In the genomic region with DNA sequence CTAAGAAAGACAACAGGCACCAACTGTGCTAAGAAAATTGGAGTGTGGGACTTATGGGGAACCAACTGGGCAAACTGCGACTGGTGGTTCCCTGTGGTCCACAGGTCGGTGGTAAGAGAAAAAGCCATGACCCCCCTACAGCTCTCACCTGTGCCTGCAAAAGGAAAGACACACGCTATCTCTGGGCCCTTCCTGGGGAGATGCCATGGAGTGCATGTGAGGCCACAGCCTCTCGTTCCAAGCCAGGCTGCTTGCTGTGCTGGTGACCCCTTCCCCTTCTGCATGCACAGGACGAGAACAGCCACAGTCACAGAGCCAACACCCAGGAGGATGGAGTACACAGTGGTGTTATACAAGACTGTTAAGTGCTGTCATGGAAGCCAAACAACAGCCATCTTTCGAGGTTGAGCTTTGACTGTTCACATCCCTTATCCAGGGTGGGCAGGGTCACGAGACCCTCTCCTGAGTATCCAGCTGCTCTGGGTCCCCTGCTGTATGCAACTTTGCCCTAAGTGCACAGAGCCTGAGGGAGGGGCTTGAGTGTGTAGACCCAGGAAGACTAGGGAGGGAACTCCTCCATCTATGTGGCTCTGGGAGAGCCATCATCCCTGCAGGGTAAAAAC, we compare ENCODE assay signal across 17 mouse cellular contexts.
"Had no signal": no experiment of that assay in that cellular context is flagged by ENCODE, and none has a peak within 500 bp of the region (broad histone marks: within the 10 kb centered on the region; RNA-seq: fewer than 3 reads in every experiment).

No protein-coding gene starts in this region.

- DNase-seq: kidney, adult 8-10 months; kidney, postnatal 10 days; kidney, postnatal 36 days; layer of hippocampus, postnatal 36 days; liver, postnatal 0 days; lung, embryonic 14.5 days; retina, postnatal 1 day; right cerebral cortex, postnatal 25 days; thymus, postnatal 25 days had no signal

- H3K9me3 ChIP-seq: kidney, embryonic 15.5 days; midbrain, embryonic 12.5 days; midbrain, embryonic 15.5 days; neural tube, embryonic 13.5 days had no signal

- H3K9ac ChIP-seq: kidney, embryonic 15.5 days; liver, embryonic 14.5 days; liver, postnatal 0 days; lung, embryonic 14.5 days; midbrain, embryonic 12.5 days; midbrain, embryonic 15.5 days; neural tube, embryonic 13.5 days had no signal

- ATAC-seq: intestine, postnatal 0 days; liver, postnatal 0 days; midbrain, embryonic 15.5 days had no signal

- H3K4me3 ChIP-seq: kidney, embryonic 15.5 days; left cerebral cortex, adult 2 months; midbrain, embryonic 12.5 days; midbrain, embryonic 15.5 days; neural tube, embryonic 13.5 days had no signal

- H3K27ac ChIP-seq: kidney, embryonic 15.5 days; left cerebral cortex, adult 2 months; liver, embryonic 14.5 days; macrophage; midbrain, embryonic 12.5 days; midbrain, embryonic 15.5 days; neural tube, embryonic 13.5 days had no signal

- H3K4me2 ChIP-seq: kidney, embryonic 15.5 days; lung, embryonic 14.5 days; midbrain, embryonic 12.5 days; midbrain, embryonic 15.5 days; neural tube, embryonic 13.5 days had no signal

- H3K36me3 ChIP-seq: kidney, embryonic 15.5 days; midbrain, embryonic 12.5 days; midbrain, embryonic 15.5 days; neural tube, embryonic 13.5 days had no signal
